Mouse (Mus musculus) heart, adult 2 months (tissue): ENCODE data around the gene Tor2a. TPM values are rescaled to one million over a fixed set of nuclear protein-coding genes. Genes with fewer than 3 reads are reported as not detected.
A peak's percentile ranks its signal among the peaks of the same experiment; 100 is the strongest.

Source experiments
- DNase-seq, 2 experiments: peaks; one replicate each; pipeline ENCODE4 v3.0.0; 2021
- H3K27ac ChIP-seq: fragments of 200-600 bp; 2 replicates; pipeline ENCODE4 v1.8.1; 2022
- H3K27me3 ChIP-seq: fragments of 200-500 bp; 2 replicates; pipeline ENCODE4 v1.6.1; 2012; ENCODE audit warnings: mild to moderate bottlenecking, low read length, inconsistent platforms, mixed read lengths; ENCODE audit not compliant: control insufficient read depth, insufficient read depth
- H3K36me3 ChIP-seq: fragments of 200-500 bp; 2 replicates; pipeline ENCODE4 v1.6.1; 2012; ENCODE audit warnings: low read length, inconsistent platforms; ENCODE audit not compliant: control insufficient read depth, insufficient read depth
- H3K4me1 ChIP-seq: fragments of 200-500 bp; 2 replicates; pipeline ENCODE4 v1.6.1; 2011; ENCODE audit warnings: low read length; ENCODE audit not compliant: control insufficient read depth, insufficient read depth
- H3K4me3 ChIP-seq: fragments of 200-600 bp; 2 replicates; pipeline ENCODE4 v1.8.1; 2022
- H3K79me2 ChIP-seq: fragments of 200-500 bp; replicated peaks from 2 replicates; pipeline ENCODE4 v1.6.1; 2012; ENCODE audit warnings: mild to moderate bottlenecking, inconsistent platforms, low read length, moderate library complexity, mixed read lengths; ENCODE audit not compliant: control insufficient read depth, insufficient read depth
- H3K9ac ChIP-seq: fragments of 200-500 bp; 2 replicates; pipeline ENCODE4 v1.6.1; 2012; ENCODE audit warnings: low read depth, mild to moderate bottlenecking, control low read depth, inconsistent platforms, low read length, mixed read lengths
- CTCF ChIP-seq: fragments of 200-600 bp; IDR thresholded peaks from 2 replicates; pipeline ENCODE4 v1.8.1; 2022; ENCODE audit warnings: antibody characterized with exemption, mild to moderate bottlenecking, moderate library complexity
- EP300 ChIP-seq: fragments of 200-500 bp; IDR thresholded peaks from 2 replicates; pipeline ENCODE4 v1.6.1; 2011; ENCODE audit warnings: low read depth, low read length, control low read depth; ENCODE audit not compliant: insufficient read depth
- POLR2A ChIP-seq: fragments of 200-500 bp; IDR thresholded peaks from 2 replicates; pipeline ENCODE4 v1.6.1; 2011; ENCODE audit warnings: mild to moderate bottlenecking, low read depth, low read length, control low read depth; ENCODE audit not compliant: insufficient read depth
- WGBS: fragments of 180-500 bp; shearing (Covaris S2); methylation state at CpG from one replicate; pipeline ENCODE4 v1.1.7; 2018; 5-methylcytosine and 5-hydroxymethylcytosine counted together
- intact Hi-C: fragments of 180-260 bp; cut with DNase I; formaldehyde crosslinking; loops from one replicate; pipeline ENCODE4 v1.15.1; 2025
- polyA plus RNA-seq: library from polyadenylated mRNA; depleted of rRNA; stranded (reverse); fragments of >200 nt; gene quantifications from 2 replicates; pipeline ENCODE4 v1.2.3, GENCODE M21; 2012
- total RNA-seq, 2 experiments: library from RNA; stranded (reverse); gene quantifications; 2 replicates each; pipeline ENCODE4 v1.2.3; 2021

Gene Tor2a
- total and polyA plus RNA-seq, 3 experiments: 8.2 to 22.2 (median 9.4) TPM

DNA sequence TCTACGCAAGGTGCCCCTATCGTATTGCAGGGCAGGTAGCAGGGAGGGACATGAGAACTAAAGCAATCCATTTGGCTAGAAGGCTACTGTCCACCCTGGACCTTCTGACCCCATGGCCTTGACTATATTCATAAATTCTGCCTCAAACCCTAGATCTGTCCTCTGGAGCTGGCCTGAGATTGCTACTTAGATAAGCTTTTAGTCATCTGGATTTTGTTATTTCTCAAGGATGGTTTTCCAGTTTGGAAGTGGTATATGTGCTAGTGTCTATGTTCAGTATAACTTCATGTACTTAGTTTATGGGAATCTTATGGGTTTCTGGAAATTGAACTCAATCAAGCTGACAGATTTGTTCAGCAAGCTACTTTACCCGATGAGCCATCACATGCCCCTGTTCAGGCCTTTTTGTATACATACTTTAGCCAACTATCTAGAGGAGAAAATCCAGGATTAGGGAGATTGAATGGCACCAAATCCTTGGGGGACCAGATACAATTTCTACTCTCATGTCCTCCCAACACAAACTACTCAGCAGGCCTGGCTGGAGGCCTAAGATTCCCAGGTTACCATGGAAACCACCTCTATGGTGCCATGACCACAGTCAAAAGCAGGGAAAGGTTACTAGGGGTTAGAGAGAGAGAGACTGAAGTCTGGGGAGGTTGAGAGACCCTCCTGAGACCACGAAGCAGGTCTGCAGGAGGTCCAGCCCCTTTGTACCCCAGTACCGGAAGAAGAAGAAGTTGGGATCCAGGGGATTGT lies 12.5 kb downstream of the Tor2a start:
- no peak for DNase-seq
- Histone ChIP-seq H3K27me3 (no peaks in the 10 kb centered on the region), H3K79me2 (no peaks in the 10 kb centered on the region), H3K4me3 (no peak overlapping the region), H3K36me3 (no peaks in the 10 kb centered on the region), H3K9ac (no peak overlapping the region), H3K27ac (no peak overlapping the region), H3K4me1 (no peaks in the 10 kb centered on the region)
- intact Hi-C loops: no loop called here
- TF ChIP-seq CTCF (no peak), EP300 (no peak), POLR2A (no peak)
- WGBS: 91% methylated on average over 5 of the region's 5 CpGs

GRCm38 (mm10) chr2:32771886-32772285 lies 14.9 kb downstream of the Tor2a start:
- Histone ChIP-seq H3K27ac (no peak overlapping the region), H3K36me3 (no peaks in the 10 kb centered on the region), H3K9ac (no peak overlapping the region), H3K27me3 (no peaks in the 10 kb centered on the region), H3K4me1 (no peaks in the 10 kb centered on the region; the same call in 1 of the 2 replicates), H3K4me3 (no peak overlapping the region), H3K79me2 (no peaks in the 10 kb centered on the region)
- intact Hi-C loops: no loop called here
- TF ChIP-seq CTCF (no peak), EP300 (no peak), POLR2A (no peak)
- 30% methylated on average over 12 of the region's 12 CpGs for WGBS
- no peak for DNase-seq

DNA sequence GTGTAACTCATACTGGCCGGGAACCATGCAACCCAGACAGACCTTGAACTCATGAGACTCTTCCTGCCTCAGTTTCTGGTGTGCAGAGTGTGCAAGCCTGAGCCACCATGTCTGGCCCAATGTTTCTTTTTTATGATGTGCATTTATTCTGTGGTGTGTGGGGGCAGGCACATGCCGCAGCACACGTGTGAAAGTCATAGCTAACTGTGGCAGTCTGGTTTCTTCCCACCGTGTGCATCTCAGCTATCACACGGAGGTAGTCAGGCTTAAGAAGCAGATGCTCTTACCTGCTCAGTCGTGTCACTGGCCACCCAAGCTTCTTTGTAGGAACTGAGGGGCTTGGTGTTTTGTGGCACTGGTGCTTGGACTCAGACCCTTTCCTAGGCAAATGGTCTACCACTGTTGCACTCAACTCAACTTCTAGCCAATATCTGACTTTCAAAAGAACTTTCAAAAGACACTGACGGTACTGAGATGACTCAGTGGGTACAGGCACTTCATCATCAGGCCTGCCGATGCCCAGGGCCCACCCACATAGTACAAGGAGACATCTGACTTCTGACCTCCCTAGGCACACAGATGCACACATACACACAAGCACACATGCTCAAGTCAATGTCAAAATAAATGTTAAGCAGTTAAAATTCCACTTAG lies 15.7 kb downstream of the Tor2a start:
- Histone ChIP-seq H3K9ac (no peak overlapping the region), H3K4me3 (no peak overlapping the region), H3K27ac (no peak overlapping the region), H3K36me3 (no peaks in the 10 kb centered on the region), H3K27me3 (no peaks in the 10 kb centered on the region), H3K4me1 (no peaks in the 10 kb centered on the region; the same call in 1 of the 2 replicates), H3K79me2 (no peaks in the 10 kb centered on the region)
- intact Hi-C loops: no loop called here
- no peak for TF ChIP-seq EP300
- no peak for TF ChIP-seq CTCF
- no peak for TF ChIP-seq POLR2A
- DNase-seq: no peak
- 83% methylated on average over 8 of the region's 8 CpGs for WGBS

- H3K27ac ChIP-seq: peak within 1 kb of the TSS; percentile 85
- no peaks in the 10 kb centered on the region; the same call in 1 of the 2 replicates for H3K4me1 ChIP-seq
- H3K4me3 ChIP-seq: peak within 1 kb of the TSS; percentile 57
- TF ChIP-seq POLR2A (peak; percentile 52; the same call in 1 of the 2 replicates), CTCF (no peak), EP300 (peak; percentile 77)
- intact Hi-C loops: no loop called here
- no peaks in the 10 kb centered on the region for H3K36me3 ChIP-seq
- WGBS: under 1% methylated on average over 46 of the region's 46 CpGs
- DNase-seq: peak; percentile 98
- peak within 1 kb of the TSS; percentile 62 for H3K9ac ChIP-seq
- no peaks in the 10 kb centered on the region for H3K79me2 ChIP-seq
- no peaks in the 10 kb centered on the region for H3K27me3 ChIP-seq
Observed at GRCm38 (mm10) chr2:32775359-32776074, 18.5 kb downstream of the Tor2a start, which contains the start of the genes Ttc16 and Ptrh1. TSS of gene Ttc16 (minus strand) at chr2:32775633. TSS of gene Ptrh1 (plus strand) at chr2:32775786.

DNA sequence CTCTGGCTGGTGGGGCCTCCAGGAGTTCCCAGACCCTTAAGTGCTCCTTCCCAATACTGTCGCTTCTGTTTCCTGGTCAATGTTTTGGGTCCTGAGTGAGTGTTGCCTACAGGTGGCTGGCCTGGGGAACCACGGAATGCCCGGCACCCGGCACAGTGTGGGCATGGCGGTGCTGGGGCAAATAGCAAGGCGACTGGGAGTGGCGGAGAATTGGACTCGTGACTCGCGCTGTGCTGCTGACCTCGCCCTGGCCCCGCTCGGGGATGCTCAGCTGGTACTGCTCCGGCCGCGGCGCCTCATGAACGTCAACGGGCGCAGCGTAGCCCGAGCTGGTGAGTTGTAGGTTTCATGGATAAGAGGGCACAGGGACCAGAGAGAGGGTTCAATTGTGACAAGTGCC lies 19.2 kb downstream of the Tor2a start:
- no peaks in the 10 kb centered on the region for H3K27me3 ChIP-seq
- WGBS: 31% methylated on average over 22 of the region's 22 CpGs
- no peak overlapping the region for H3K27ac ChIP-seq
- TF ChIP-seq EP300 (no peak), CTCF (no peak), POLR2A (no peak)
- peak overlapping the region; percentile 57; the same call in 1 of the 2 replicates for H3K4me3 ChIP-seq
- intact Hi-C loops: no loop called here
- H3K4me1 ChIP-seq: no peaks in the 10 kb centered on the region; the same call in 1 of the 2 replicates
- H3K36me3 ChIP-seq: no peaks in the 10 kb centered on the region
- no peaks in the 10 kb centered on the region for H3K79me2 ChIP-seq
- DNase-seq: peak in 1 of 2 experiments; percentile 30
- 0 out of 2 replicates have a peak overlapping the region, but pooled peaks have one; percentile 0 for H3K9ac ChIP-seq
